Mouse (Mus musculus) spleen, postnatal 14 days (tissue): Measurements from ENCODE around the gene Ttc8.
"Not testable (repeated sequence)": the region's sequence is repeated elsewhere in the genome, so short reads cannot be mapped to it uniquely, and the experiment has no call there.

Experiments used
- DNase-seq, 2 experiments: peaks; one replicate each; pipeline ENCODE4 v3.0.0; 2021 to 2022; ENCODE audit warnings: low spot score in 2 of 2

Ttc8 gene

GRCm38 (mm10) chr12:98920194-98920991, at the start of gene Ttc8:
Gene Ttc8 (plus strand): TSS chr12:98920574.
- DNase-seq: peak; percentile 31 to 44

- no peak for DNase-seq
Observed at GRCm38 (mm10) chr12:98872836-98873235, 47.5 kb upstream of the Ttc8 start.

GRCm38 (mm10) chr12:98875216-98875615, 45.2 kb upstream of the Ttc8 start:
- DNase-seq: no peak

GRCm38 (mm10) chr12:98878693-98879092, 41.7 kb upstream of the Ttc8 start:
- no peak for DNase-seq

- DNase-seq: no peak
Observed at GRCm38 (mm10) chr12:98881796-98882195, 38.6 kb upstream of the Ttc8 start.

GRCm38 (mm10) chr12:98884515-98884914, 35.9 kb upstream of the Ttc8 start:
- no peak for DNase-seq

- DNase-seq: no peak
Observed at GRCm38 (mm10) chr12:98896761-98897160, 23.6 kb upstream of the Ttc8 start.

GRCm38 (mm10) chr12:98899676-98900075, 20.7 kb upstream of the Ttc8 start:
- DNase-seq: no peak

- no peak for DNase-seq
Observed at GRCm38 (mm10) chr12:98900341-98900880, 20.0 kb upstream of the Ttc8 start.

- DNase-seq: peak; percentile 49 to 70
Observed at GRCm38 (mm10) chr12:98900881-98901801, 19.2 kb upstream of the Ttc8 start, which contains the start of gene Eml5. Gene Eml5 (minus strand): TSS chr12:98901484.

- DNase-seq: no peak
Observed at GRCm38 (mm10) chr12:98905466-98905865, 14.9 kb upstream of the Ttc8 start.

- DNase-seq: no peak
Observed at GRCm38 (mm10) chr12:98910096-98910495, 10.3 kb upstream of the Ttc8 start.

GRCm38 (mm10) chr12:98931174-98931573, 10.8 kb downstream of the Ttc8 start:
- DNase-seq: no peak

- DNase-seq: no peak
Observed at GRCm38 (mm10) chr12:98932441-98932840, 12.1 kb downstream of the Ttc8 start.

- DNase-seq: no peak
Observed at GRCm38 (mm10) chr12:98932856-98933255, 12.5 kb downstream of the Ttc8 start.

- not testable (repeated sequence) for DNase-seq
Observed at GRCm38 (mm10) chr12:98951295-98951694, 30.9 kb downstream of the Ttc8 start.

- no peak for DNase-seq
Observed at GRCm38 (mm10) chr12:98956951-98957350, 36.6 kb downstream of the Ttc8 start.

- DNase-seq: no peak
Observed at GRCm38 (mm10) chr12:98957455-98957854, 37.1 kb downstream of the Ttc8 start.

GRCm38 (mm10) chr12:98961008-98961407, 40.6 kb downstream of the Ttc8 start:
- DNase-seq: no peak

- DNase-seq: no peak
Observed at GRCm38 (mm10) chr12:98961415-98961814, 41.0 kb downstream of the Ttc8 start.

- no peak for DNase-seq
Observed at GRCm38 (mm10) chr12:98965441-98966135, 45.2 kb downstream of the Ttc8 start.

GRCm38 (mm10) chr12:98972291-98972690, 51.9 kb downstream of the Ttc8 start:
- no peak for DNase-seq
